Mouse (Mus musculus): ENCODE results near the gene Ikzf2.

DNA sequence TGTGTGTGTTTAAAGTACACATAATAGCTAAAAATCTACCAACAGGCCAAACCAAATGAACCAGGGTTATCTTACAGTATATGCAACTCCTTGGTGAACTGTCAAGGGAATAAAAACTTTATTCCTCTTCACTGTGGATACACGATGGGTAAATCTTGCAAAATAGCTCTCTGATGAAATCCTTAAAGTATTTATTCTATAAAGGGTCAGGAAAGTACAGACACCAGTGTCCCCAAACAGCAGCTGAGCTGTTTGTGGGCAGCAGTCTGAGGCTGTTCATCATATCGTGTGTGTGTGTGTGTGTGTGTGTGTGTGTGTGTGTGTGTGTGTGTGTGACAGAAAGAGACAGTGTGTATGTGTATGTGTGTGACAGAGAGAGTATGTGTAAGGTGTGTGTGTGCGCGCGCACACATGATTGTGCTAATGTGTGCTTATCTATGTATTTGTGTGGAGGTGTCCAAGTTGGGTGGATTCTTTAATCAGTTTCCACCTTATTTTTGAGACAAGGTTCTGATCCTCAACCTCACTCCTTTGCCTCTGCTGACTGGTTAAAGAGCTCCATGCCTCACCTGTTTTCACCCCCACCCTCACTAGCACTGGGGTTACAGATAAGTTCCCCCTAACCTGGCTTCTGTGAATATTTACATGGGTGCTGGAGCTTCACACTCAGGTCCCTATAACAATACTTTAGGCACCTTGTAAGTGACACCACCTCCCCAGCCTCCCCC lies 102.9 kb downstream of the Ikzf2 start:
- TF ChIP-seq CTCF (IDR thresholded peaks at IDR 0.05; ENCODE audit: insufficient read depth, low read length) (no peak), POLR2A (IDR thresholded peaks at IDR 0.05; ENCODE audit: borderline replicate concordance, extremely low read depth, low read depth, low read length) (no peak)

Data from lung, adult 2 months (tissue).